Mouse (Mus musculus) neural tube, embryonic 15.5 days (tissue): ENCODE measurements around the gene Zfp59. TPM values are rescaled to one million over a fixed set of nuclear protein-coding genes. Genes with fewer than 3 reads are reported as not detected.
"Not testable (repeated sequence)": the region's sequence is repeated elsewhere in the genome, so short reads cannot be mapped to it uniquely, and the experiment has no call there.

Experiments used
- ATAC-seq: fragments of 200-750 bp; cut with Nextera tagmentation; 2 replicates; pipeline ENCODE4 v1.8.0; 2017; ENCODE audit warnings: mild to moderate bottlenecking, moderate TSS enrichment, moderate library complexity; ENCODE audit not compliant: low FRiP score
- H3K27ac ChIP-seq: fragments of 300-500 bp; sonication (generic); replicated peaks from 2 replicates; pipeline ENCODE4 v1.5.1; 2015; ENCODE audit warnings: mild to moderate bottlenecking, inconsistent platforms
- H3K27me3 ChIP-seq: fragments of 300-500 bp; sonication (generic); replicated peaks from 2 replicates; pipeline ENCODE4 v1.6.1; 2015; ENCODE audit warnings: inconsistent platforms
- H3K36me3 ChIP-seq: fragments of 300-500 bp; sonication (generic); 2 replicates; pipeline ENCODE4 v1.6.1; 2015; ENCODE audit warnings: inconsistent platforms
- H3K4me1 ChIP-seq: fragments of 300-500 bp; sonication (generic); 2 replicates; pipeline ENCODE4 v1.6.1; 2015; ENCODE audit warnings: inconsistent platforms
- H3K4me2 ChIP-seq: fragments of 300-500 bp; sonication (generic); 2 replicates; pipeline ENCODE4 v1.6.1; 2015; ENCODE audit warnings: inconsistent platforms, mild to moderate bottlenecking, moderate library complexity
- H3K4me3 ChIP-seq: fragments of 300-500 bp; sonication (generic); replicated peaks from 2 replicates; pipeline ENCODE4 v1.5.1; 2015; ENCODE audit warnings: mild to moderate bottlenecking, inconsistent platforms
- H3K9ac ChIP-seq: fragments of 300-500 bp; sonication (generic); replicated peaks from 2 replicates; pipeline ENCODE4 v1.6.1; 2015; ENCODE audit warnings: mild to moderate bottlenecking, inconsistent platforms
- H3K9me3 ChIP-seq: fragments of 300-500 bp; sonication (generic); replicated peaks from 2 replicates; pipeline ENCODE4 v1.6.1; 2016; ENCODE audit warnings: inconsistent platforms
- WGBS: fragments of 180-500 bp; shearing (Covaris S2); methylation state at CpG from one replicate; pipeline ENCODE4 v1.1.7; 2015; ENCODE audit warnings: mixed read lengths; 5-methylcytosine and 5-hydroxymethylcytosine counted together
- polyA plus RNA-seq: library from polyadenylated mRNA; unstranded; fragments of >200 nt; fragmentation: Nextera tagmentation; extraction: Ambion mirVana; gene quantifications from 2 replicates; pipeline ENCODE4 v1.2.1, GENCODE M21; 2015

The Zfp59 gene
- polyA plus RNA-seq, 1 experiment from 2014 or later = 9.0 TPM

DNA sequence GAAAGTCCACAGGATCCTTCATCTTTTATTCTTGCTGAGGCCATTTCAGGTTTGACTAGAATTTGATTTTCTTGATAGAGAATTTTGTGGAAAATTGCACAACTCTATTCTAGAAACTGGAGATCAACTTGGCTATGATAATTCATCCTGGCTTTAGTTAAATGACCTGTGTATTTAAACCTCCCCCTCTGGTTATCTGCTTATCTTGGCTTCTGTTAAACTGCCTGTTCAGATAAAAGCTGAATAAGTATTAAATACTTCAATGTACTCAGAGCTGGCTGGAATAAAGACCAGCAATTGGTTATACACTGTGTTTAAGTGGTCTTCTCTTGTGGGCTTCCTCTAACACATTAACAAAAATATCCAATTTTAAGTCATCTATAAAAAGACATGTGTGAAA, 15.8 kb upstream of the Zfp59 start:
- H3K27ac ChIP-seq = no peak overlapping the region
- H3K4me2 ChIP-seq = no peak overlapping the region
- no peak overlapping the region for H3K4me3 ChIP-seq
- peaks cover 41% of the 10 kb centered on the region for H3K36me3 ChIP-seq
- H3K9me3 ChIP-seq = peaks cover 3% of the 10 kb centered on the region
- no peaks in the 10 kb centered on the region for H3K27me3 ChIP-seq
- no peak for ATAC-seq
- H3K9ac ChIP-seq = no peak overlapping the region
- H3K4me1 ChIP-seq = no peaks in the 10 kb centered on the region

DNA sequence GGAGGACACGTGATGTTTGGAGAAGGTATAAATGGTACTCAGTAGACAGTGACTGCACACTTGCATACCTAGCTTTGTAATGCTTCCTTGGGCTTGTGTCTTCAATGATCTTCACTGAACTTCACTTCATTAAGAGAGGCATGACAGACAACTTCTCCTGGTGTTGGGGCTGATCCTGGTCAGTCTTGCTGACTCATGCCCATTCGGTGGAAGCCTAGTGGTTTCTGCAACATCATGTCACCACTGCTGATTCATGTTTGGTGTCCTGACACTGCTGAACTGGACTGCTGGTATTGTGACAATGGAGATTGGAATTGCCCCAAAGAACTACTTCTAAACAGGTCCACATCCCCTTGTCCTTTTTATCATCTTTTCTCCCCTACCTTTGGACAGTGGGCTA, 4.3 kb upstream of the Zfp59 start:
- no peak for ATAC-seq
- Histone ChIP-seq H3K4me2 (no peak overlapping the region), H3K9me3 (no peaks in the 10 kb centered on the region), H3K27ac (no peak overlapping the region), H3K27me3 (no peaks in the 10 kb centered on the region), H3K4me1 (peaks cover 3% of the 10 kb centered on the region), H3K9ac (no peak overlapping the region), H3K4me3 (no peak overlapping the region), H3K36me3 (no peaks in the 10 kb centered on the region)
- 91% methylated on average over 2 of the region's 2 CpGs for WGBS

DNA sequence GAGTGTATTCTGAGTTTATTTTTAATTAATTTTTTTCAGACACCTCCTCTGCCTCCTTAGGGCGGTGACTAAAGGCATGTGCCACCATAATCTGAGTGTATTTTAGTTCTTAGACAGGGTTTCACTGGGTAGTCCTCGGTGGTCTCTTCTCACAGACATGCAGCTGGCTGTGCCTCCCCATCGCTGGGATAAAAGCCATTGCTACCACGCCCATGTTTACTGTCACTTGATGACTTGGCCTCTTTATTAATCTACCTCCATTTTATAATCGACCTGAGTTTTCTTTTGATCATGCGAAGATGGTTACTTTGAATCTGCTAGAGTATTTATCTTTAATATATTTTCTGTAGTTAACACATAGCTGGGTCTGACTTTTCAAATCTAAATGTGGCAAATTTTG, 511 bp upstream of the Zfp59 start:
- Histone ChIP-seq H3K4me2 (peak overlapping the region; percentile 65), H3K36me3 (no peaks in the 10 kb centered on the region), H3K27me3 (no peaks in the 10 kb centered on the region), H3K9ac (peak overlapping the region; percentile 69), H3K9me3 (no peaks in the 10 kb centered on the region), H3K4me1 (peaks cover 15% of the 10 kb centered on the region), H3K4me3 (peak overlapping the region; percentile 50), H3K27ac (peak overlapping the region; percentile 92)
- 24% methylated on average over 6 of the region's 6 CpGs for WGBS
- peak; percentile 51; the same call in 1 of the 2 replicates for ATAC-seq

- 96% methylated on average over 7 of the region's 7 CpGs for WGBS
- Histone ChIP-seq H3K9ac (no peak overlapping the region), H3K27me3 (no peaks in the 10 kb centered on the region), H3K4me2 (peak overlapping the region; percentile 65), H3K4me1 (peaks cover 15% of the 10 kb centered on the region), H3K9me3 (no peaks in the 10 kb centered on the region), H3K4me3 (peak overlapping the region; percentile 50; the same call in 1 of the 2 replicates), H3K27ac (no peak overlapping the region), H3K36me3 (peaks cover 1% of the 10 kb centered on the region)
- ATAC-seq = no peak
Measured at GRCm38 (mm10) chr7:27839596-27839995, 1.2 kb downstream of the Zfp59 start.

DNA sequence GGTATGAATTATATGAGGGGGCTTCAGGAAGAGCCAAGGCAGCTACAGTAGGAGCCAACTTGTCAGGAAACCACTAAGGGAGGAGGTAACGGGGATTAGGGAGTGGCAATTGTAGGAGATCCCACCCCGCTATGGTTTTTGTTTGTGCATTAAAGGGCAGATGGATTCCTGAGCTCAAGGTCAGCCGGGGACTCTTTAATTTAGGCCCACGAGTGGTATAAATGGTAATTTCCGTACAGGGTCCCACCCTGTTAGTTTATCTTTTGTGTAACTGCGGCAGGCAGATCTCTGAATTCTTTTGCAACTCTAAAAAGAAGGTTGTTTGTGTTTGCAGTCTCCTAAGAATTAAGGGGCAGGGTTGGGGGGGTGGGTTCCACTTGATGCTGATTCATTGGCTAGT, 1.7 kb downstream of the Zfp59 start:
- Histone ChIP-seq H3K9ac (no peak overlapping the region), H3K27me3 (no peaks in the 10 kb centered on the region), H3K4me2 (no peak overlapping the region), H3K27ac (no peak overlapping the region), H3K36me3 (peaks cover 6% of the 10 kb centered on the region), H3K4me3 (no peak overlapping the region), H3K4me1 (peaks cover 15% of the 10 kb centered on the region), H3K9me3 (no peaks in the 10 kb centered on the region)
- 81% methylated on average over 6 of the region's 6 CpGs for WGBS
- ATAC-seq = no peak

DNA sequence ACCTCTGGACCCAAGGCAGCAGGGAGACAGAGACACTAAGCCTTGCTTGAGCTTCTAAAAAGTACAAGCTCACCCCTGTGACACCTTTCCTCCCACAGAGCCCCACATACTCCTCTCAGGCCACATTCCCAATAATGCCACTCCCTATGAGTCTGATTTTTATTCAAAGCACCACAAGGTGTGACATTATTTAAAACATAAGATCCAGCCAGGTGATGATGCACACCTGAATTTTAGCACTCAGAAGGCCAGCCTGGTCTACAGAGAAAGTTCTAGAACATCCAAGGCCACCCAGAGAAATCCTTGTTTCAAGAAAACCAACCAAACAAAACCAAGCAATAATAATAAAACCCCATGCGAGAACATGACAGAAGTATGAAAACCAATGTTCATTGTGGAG, 18.8 kb downstream of the Zfp59 start, which contains the start of gene Zfp607a:
TSS of gene Zfp607a (plus strand) at position 301 of the 400 bp plus-strand sequence.
- no peaks in the 10 kb centered on the region for H3K27me3 ChIP-seq
- no peak within 1 kb of the TSS for H3K27ac ChIP-seq
- H3K36me3 ChIP-seq = peaks cover 32% of the 10 kb centered on the region
- no peak within 1 kb of the TSS for H3K9ac ChIP-seq
- H3K4me2 ChIP-seq = no peak within 1 kb of the TSS
- H3K4me3 ChIP-seq = no peak within 1 kb of the TSS
- WGBS = 94% methylated on average over 1 of the region's 1 CpGs
- no peak for ATAC-seq
- H3K4me1 ChIP-seq = peaks cover 17% of the 10 kb centered on the region
- H3K9me3 ChIP-seq = no peaks in the 10 kb centered on the region

- H3K4me2 ChIP-seq = peak overlapping the region; percentile 71
- H3K4me3 ChIP-seq = peak overlapping the region; percentile 51
- H3K4me1 ChIP-seq = peaks cover 17% of the 10 kb centered on the region
- H3K36me3 ChIP-seq = peaks cover 17% of the 10 kb centered on the region
- H3K9me3 ChIP-seq = no peaks in the 10 kb centered on the region
- H3K9ac ChIP-seq = peak overlapping the region; percentile 50
- ATAC-seq = no peak
- 29% methylated on average over 10 of the region's 10 CpGs for WGBS
- H3K27ac ChIP-seq = peak overlapping the region; percentile 66; the same call in 1 of the 2 replicates
- no peaks in the 10 kb centered on the region for H3K27me3 ChIP-seq
Measured at GRCm38 (mm10) chr7:27859301-27860251, 21.2 kb downstream of the Zfp59 start.

GRCm38 (mm10) chr7:27860396-27861235, 22.2 kb downstream of the Zfp59 start:
- H3K4me2 ChIP-seq = peak overlapping the region; percentile 71
- no peaks in the 10 kb centered on the region for H3K9me3 ChIP-seq
- H3K27ac ChIP-seq = peak overlapping the region; percentile 66
- H3K36me3 ChIP-seq = peaks cover 10% of the 10 kb centered on the region
- peak; percentile 81 for ATAC-seq
- H3K9ac ChIP-seq = peak overlapping the region; percentile 50
- peaks cover 17% of the 10 kb centered on the region for H3K4me1 ChIP-seq
- H3K4me3 ChIP-seq = peak overlapping the region; percentile 51
- under 1% methylated on average over 22 of the region's 22 CpGs for WGBS
- H3K27me3 ChIP-seq = no peaks in the 10 kb centered on the region

DNA sequence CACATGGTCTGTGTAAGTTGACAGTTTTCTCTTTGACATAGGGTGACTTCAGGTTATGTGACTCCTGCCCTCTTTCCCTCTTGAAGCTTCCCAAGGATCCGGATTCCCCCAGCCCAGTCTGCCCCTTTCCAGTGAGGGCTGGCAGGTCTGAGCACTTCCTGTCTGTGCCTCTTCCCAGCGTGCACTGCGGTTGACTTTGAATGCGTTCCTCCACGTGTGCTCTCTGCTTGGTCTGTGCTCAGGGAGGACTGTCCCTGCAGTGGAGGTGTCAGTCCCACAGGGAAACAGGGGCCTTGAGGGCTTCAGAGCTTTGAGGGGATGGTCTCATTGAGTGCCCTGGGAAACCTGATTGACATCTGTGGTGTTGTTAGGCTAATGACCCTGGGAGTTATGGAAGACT, 24.2 kb downstream of the Zfp59 start:
- H3K9me3 ChIP-seq, H3K36me3 ChIP-seq, H3K27me3 ChIP-seq, ATAC-seq, H3K27ac ChIP-seq, H3K9ac ChIP-seq, H3K4me2 ChIP-seq, H3K4me3 ChIP-seq: not testable (repeated sequence)
- WGBS = 86% methylated on average over 5 of the region's 5 CpGs
- peaks cover 17% of the 10 kb centered on the region for H3K4me1 ChIP-seq

DNA sequence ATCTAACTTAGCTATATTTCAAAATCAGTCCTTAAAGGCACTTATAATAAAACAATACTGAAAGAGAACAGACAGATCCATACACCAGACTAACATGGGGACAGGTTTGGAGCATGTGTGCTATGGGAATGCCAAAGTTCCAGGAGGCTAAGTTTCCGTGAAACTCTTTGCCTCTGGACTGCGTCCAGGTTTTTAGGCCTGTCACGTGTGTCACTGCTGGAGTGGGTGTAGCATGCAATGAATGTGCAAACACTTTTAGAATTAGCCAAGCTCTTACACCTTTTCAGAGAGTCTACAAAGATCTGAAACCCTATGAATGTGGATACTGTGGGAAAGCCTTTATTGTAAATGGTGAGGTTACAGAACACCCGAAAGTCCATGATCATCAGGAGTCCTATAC, 43.3 kb downstream of the Zfp59 start:
- no peak for ATAC-seq
- no peaks in the 10 kb centered on the region for H3K27me3 ChIP-seq
- no peak overlapping the region for H3K4me2 ChIP-seq
- peaks cover 38% of the 10 kb centered on the region for H3K36me3 ChIP-seq
- H3K27ac ChIP-seq = no peak overlapping the region
- H3K4me1 ChIP-seq = no peaks in the 10 kb centered on the region
- 97% methylated on average over 4 of the region's 4 CpGs for WGBS
- peaks cover 19% of the 10 kb centered on the region for H3K9me3 ChIP-seq
- no peak overlapping the region for H3K4me3 ChIP-seq
- no peak overlapping the region for H3K9ac ChIP-seq

DNA sequence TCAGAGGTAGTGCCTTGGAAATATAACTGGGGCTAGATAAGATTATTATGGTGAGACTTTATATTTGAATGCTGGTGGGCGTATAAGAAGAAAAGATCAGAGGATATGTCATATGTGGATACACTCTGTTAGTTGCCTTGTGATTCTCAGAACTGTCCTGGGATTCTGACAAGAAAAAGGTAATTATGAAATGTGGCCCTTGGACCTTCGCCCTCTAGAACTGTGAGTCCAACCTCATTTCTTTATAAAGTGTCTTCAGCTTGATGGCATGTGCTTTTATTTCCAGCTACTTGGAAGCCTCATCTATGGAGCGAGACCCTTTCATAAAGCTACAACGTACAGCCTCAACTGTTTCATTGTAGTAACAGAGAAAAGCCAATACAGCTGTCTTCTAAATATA, 62.2 kb downstream of the Zfp59 start:
- H3K27ac ChIP-seq = no peak overlapping the region
- no peaks in the 10 kb centered on the region; the same call in 1 of the 2 replicates for H3K9me3 ChIP-seq
- no peak overlapping the region for H3K4me2 ChIP-seq
- no peak overlapping the region for H3K4me3 ChIP-seq
- 93% methylated on average over 4 of the region's 4 CpGs for WGBS
- H3K9ac ChIP-seq = no peak overlapping the region
- ATAC-seq = no peak
- H3K27me3 ChIP-seq = no peaks in the 10 kb centered on the region
- H3K36me3 ChIP-seq = peaks cover 6% of the 10 kb centered on the region
- no peaks in the 10 kb centered on the region for H3K4me1 ChIP-seq
